Mouse (Mus musculus): ENCODE results near the gene Klkb1. TPM values are rescaled to one million over a fixed set of nuclear protein-coding genes. Genes with fewer than 3 reads are reported as not detected.

The Klkb1 gene
- total and polyA plus RNA-seq, 3 experiments: not detected

DNA sequence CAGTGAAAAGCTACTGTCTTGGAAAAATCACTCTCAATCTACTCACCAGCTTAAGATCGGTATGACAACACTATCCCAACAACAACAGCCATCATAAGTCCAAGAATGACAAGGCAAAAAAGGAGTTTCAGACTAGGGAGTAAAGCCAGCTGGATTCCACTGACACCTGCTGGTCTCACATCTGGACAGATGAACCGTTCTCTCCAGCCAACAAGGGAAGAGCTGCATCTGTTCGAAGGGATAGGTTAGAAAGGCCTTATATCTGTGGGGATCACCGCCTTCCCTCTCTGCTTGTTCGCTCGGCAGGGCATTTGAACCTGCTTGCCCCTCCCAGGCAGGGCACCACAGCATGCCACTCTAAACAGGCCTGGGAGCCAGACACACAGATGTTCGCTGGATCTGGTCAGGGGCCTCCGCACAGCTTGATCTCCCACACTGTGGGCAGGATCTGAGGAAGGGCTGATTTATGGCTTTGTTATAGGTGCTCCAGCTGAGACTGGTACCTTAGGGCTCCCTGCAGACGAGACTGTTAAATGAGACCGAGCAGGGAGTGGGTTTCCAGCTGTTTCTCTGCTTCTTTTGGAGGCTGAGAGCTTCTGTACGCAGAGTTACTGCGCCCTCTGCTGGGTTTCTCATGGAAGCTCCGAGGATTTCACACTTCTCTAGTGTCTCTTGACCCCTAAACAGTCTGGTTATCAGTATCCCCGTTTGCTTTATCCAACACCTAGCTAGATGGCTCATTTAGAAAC, 58.3 kb downstream of the Klkb1 start:
- H3K27me3 ChIP-seq (ENCODE audit: control insufficient read depth in 1 of 2, insufficient read depth in 2 of 2, low read length in 2 of 2): no peaks in the 10 kb centered on the region
- no peaks in the 10 kb centered on the region for H3K4me1 ChIP-seq (ENCODE audit: control insufficient read depth in 1 of 2, insufficient read depth in 2 of 2, low read length in 2 of 2)
- no peaks in the 10 kb centered on the region for H3K79me2 ChIP-seq (ENCODE audit: control insufficient read depth, insufficient read depth, low read length, poor library complexity)
- no peaks in the 10 kb centered on the region for H3K9me3 ChIP-seq (replicated peaks; ENCODE audit: insufficient read depth, low read length)
- H3K4me3 ChIP-seq (ENCODE audit: control insufficient read depth in 1 of 2, insufficient read depth in 1 of 2, low read depth in 2 of 2, low read length in 2 of 2): no peak overlapping the region
- H3K36me3 ChIP-seq (ENCODE audit: control insufficient read depth in 1 of 2, insufficient read depth in 2 of 2, low read length in 2 of 2): no peaks in the 10 kb centered on the region
- peak; percentile 50 for DNase-seq (ENCODE audit: low read depth, low spot score)
- TF ChIP-seq NRF1 (IDR thresholded peaks at IDR 0.05; ENCODE audit: insufficient read depth, low read depth, low read length, poor library complexity, severe bottlenecking) (no peak), SMC3 (IDR thresholded peaks at IDR 0.05; ENCODE audit: low read depth, low read length) (peak; percentile 79), ZC3H11A (IDR thresholded peaks at IDR 0.05; ENCODE audit: low read depth, low read length) (peak; percentile 58), KAT2A (conservative IDR thresholded peaks at IDR 0.05; ENCODE audit: low read depth, low read length) (no peak), MEF2A (IDR thresholded peaks at IDR 0.05; ENCODE audit: extremely low read depth, insufficient replicate concordance, low read depth, low read length, poor library complexity, severe bottlenecking) (no peak), TBP (IDR thresholded peaks at IDR 0.05; ENCODE audit: low read depth, low read length) (no peak), UBTF (IDR thresholded peaks at IDR 0.05; ENCODE audit: borderline replicate concordance, insufficient read depth, low read depth, low read length) (no peak), MAFK (IDR thresholded peaks at IDR 0.05; ENCODE audit: borderline replicate concordance, low read depth, low read length) (no peak), CHD1 (IDR thresholded peaks at IDR 0.05; ENCODE audit: low read depth, low read length) (no peak), CTCF (IDR thresholded peaks at IDR 0.05 in 2 of 3, conservative IDR thresholded peaks at IDR 0.05 in 1 of 3; ENCODE audit: control insufficient read depth in 1 of 3, insufficient read depth in 1 of 3, low read depth in 2 of 3, low read length in 3 of 3, poor library complexity in 1 of 3, severe bottlenecking in 1 of 3) (peak; percentile 45 to 68 (median 67)), RAD21 (IDR thresholded peaks at IDR 0.05; ENCODE audit: low read depth, low read length) (peak; percentile 71)
- no peak overlapping the region for H3K27ac ChIP-seq (ENCODE audit: control insufficient read depth, low read depth, low read length)
- H3K9ac ChIP-seq (ENCODE audit: control insufficient read depth, low read depth, low read length, poor library complexity, severe bottlenecking): no peak overlapping the region

DNA sequence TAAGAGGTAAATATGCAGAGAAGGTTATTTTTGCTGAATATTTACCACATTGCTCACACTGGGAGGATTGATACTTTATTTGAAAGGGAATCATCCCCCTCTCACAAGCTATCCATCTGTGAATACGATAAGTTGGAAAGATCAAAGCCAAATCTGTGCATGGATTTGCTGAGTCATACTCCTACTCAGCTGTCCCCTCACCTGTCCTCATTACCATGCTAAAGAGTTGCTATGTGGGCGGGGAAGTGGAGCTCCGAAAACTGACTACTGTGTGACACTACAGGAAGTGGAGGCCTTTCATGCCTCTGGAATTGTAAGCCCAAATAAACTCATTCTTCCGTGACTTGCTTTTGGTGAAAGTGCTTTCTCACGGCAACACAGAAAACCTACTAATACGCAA, 59.4 kb downstream of the Klkb1 start:
- H3K4me1 ChIP-seq (ENCODE audit: control insufficient read depth in 1 of 2, insufficient read depth in 2 of 2, low read length in 2 of 2): no peaks in the 10 kb centered on the region
- H3K36me3 ChIP-seq (ENCODE audit: control insufficient read depth in 1 of 2, insufficient read depth in 2 of 2, low read length in 2 of 2): no peaks in the 10 kb centered on the region
- TF ChIP-seq CHD2 (IDR thresholded peaks at IDR 0.05; ENCODE audit: low read length) (no peak), SIN3A (IDR thresholded peaks at IDR 0.05; ENCODE audit: low read length) (no peak), NELFE (IDR thresholded peaks at IDR 0.05; ENCODE audit: low read depth, low read length) (no peak), ZKSCAN1 (IDR thresholded peaks at IDR 0.05; ENCODE audit: low read depth, low read length) (no peak), MXI1 (IDR thresholded peaks at IDR 0.05; ENCODE audit: low read depth, low read length) (no peak)
- no peaks in the 10 kb centered on the region for H3K27me3 ChIP-seq (ENCODE audit: control insufficient read depth in 1 of 2, insufficient read depth in 2 of 2, low read length in 2 of 2)
- H3K79me2 ChIP-seq (ENCODE audit: control insufficient read depth, insufficient read depth, low read length, poor library complexity): no peaks in the 10 kb centered on the region
- no peak for DNase-seq (ENCODE audit: low read depth, low spot score)
- no peaks in the 10 kb centered on the region for H3K9me3 ChIP-seq (replicated peaks; ENCODE audit: insufficient read depth, low read length)
- H3K27ac ChIP-seq (ENCODE audit: control insufficient read depth, low read depth, low read length): no peak overlapping the region
- H3K4me3 ChIP-seq (ENCODE audit: control insufficient read depth in 1 of 2, insufficient read depth in 1 of 2, low read depth in 2 of 2, low read length in 2 of 2): no peak overlapping the region
- no peak overlapping the region for H3K9ac ChIP-seq (ENCODE audit: control insufficient read depth, low read depth, low read length, poor library complexity, severe bottlenecking)
